Mouse (Mus musculus) cerebellum, postnatal 36 days (tissue): ENCODE measurements around the gene 3110082I17Rik.

Experiments
- DNase-seq, 2 experiments: peaks; one replicate each; pipeline ENCODE4 v3.0.0; 2021 to 2022; ENCODE audit warnings: mixed read lengths in 2 of 2

3110082I17Rik gene

GRCm38 (mm10) chr5:139374841-139375240 is 85.5 kb downstream of the 3110082I17Rik start:
- DNase-seq, result no peak

GRCm38 (mm10) chr5:139373889-139374444 is 86.4 kb downstream of the 3110082I17Rik start:
- DNase-seq, result no peak

- no peak for DNase-seq
These were observed 87.2 kb downstream of the 3110082I17Rik start for GRCm38 (mm10) chr5:139373126-139373525.

- peak; percentile 78 to 84 for DNase-seq
These were observed 88.5 kb downstream of the 3110082I17Rik start for GRCm38 (mm10) chr5:139371631-139372401.

- no peak for DNase-seq
These were observed 89.2 kb downstream of the 3110082I17Rik start for GRCm38 (mm10) chr5:139371118-139371517.

- DNase-seq, result no peak
These were observed 90.0 kb downstream of the 3110082I17Rik start for GRCm38 (mm10) chr5:139370336-139370735.

GRCm38 (mm10) chr5:139368638-139369320 is 91.5 kb downstream of the 3110082I17Rik start:
- no peak for DNase-seq

GRCm38 (mm10) chr5:139367884-139368458 is 92.4 kb downstream of the 3110082I17Rik start:
- no peak for DNase-seq

GRCm38 (mm10) chr5:139366484-139366883 is 93.8 kb downstream of the 3110082I17Rik start:
- DNase-seq, result no peak

GRCm38 (mm10) chr5:139365827-139366226 is 94.5 kb downstream of the 3110082I17Rik start:
- DNase-seq, result no peak

- no peak for DNase-seq
These were observed 95.3 kb downstream of the 3110082I17Rik start for GRCm38 (mm10) chr5:139364911-139365571.

GRCm38 (mm10) chr5:139364260-139364910 is 95.9 kb downstream of the 3110082I17Rik start:
- DNase-seq, result peak; percentile 93 to 97

GRCm38 (mm10) chr5:139363858-139364257 is 96.5 kb downstream of the 3110082I17Rik start:
- peak in 1 of 2 experiments; percentile 37 for DNase-seq

GRCm38 (mm10) chr5:139359244-139359643 is 101.1 kb downstream of the 3110082I17Rik start:
- no peak for DNase-seq

- peak; percentile 53 to 59 for DNase-seq
These were observed 101.7 kb downstream of the 3110082I17Rik start for GRCm38 (mm10) chr5:139358653-139359052.

GRCm38 (mm10) chr5:139355235-139355772 is 105.0 kb downstream of the 3110082I17Rik start:
- peak; percentile 91 for DNase-seq

GRCm38 (mm10) chr5:139353946-139354345 is 106.4 kb downstream of the 3110082I17Rik start:
- DNase-seq, result no peak

GRCm38 (mm10) chr5:139353496-139353895 is 106.8 kb downstream of the 3110082I17Rik start:
- no peak for DNase-seq

GRCm38 (mm10) chr5:139352317-139352716 is 108.0 kb downstream of the 3110082I17Rik start, which contains the start of gene Cyp2w1:
Cyp2w1 (plus strand) TSS chr5:139352617.
- no peak for DNase-seq

GRCm38 (mm10) chr5:139351628-139352027 is 108.7 kb downstream of the 3110082I17Rik start:
- no peak for DNase-seq

- DNase-seq, result no peak
These were observed 109.2 kb downstream of the 3110082I17Rik start, which contains the start of gene Cox19 for GRCm38 (mm10) chr5:139351134-139351533. Cox19 (minus strand) TSS chr5:139351418.

GRCm38 (mm10) chr5:139349713-139350112 is 110.6 kb downstream of the 3110082I17Rik start:
- no peak for DNase-seq
